Mouse (Mus musculus) hindbrain, embryonic 15.5 days (tissue): ENCODE results near the gene Prkn. TPM values are rescaled to one million over a fixed set of nuclear protein-coding genes. Genes with fewer than 3 reads are reported as not detected.
A peak's percentile ranks its signal among the peaks of the same experiment; 100 is the strongest.
"Not testable (repeated sequence)": the region's sequence is repeated elsewhere in the genome, so short reads cannot be mapped to it uniquely, and the experiment has no call there.

Source experiments
- ATAC-seq: fragments of 200-750 bp; cut with Nextera tagmentation; 2 replicates; pipeline ENCODE4 v1.8.0; 2017; ENCODE audit warnings: low read depth, moderate number of reproducible peaks, moderate TSS enrichment; ENCODE audit not compliant: low FRiP score
- H3K27ac ChIP-seq: fragments of 300-500 bp; sonication (generic); replicated peaks from 2 replicates; pipeline ENCODE4 v1.5.1; 2015; ENCODE audit warnings: mild to moderate bottlenecking, inconsistent platforms
- H3K27me3 ChIP-seq: fragments of 300-500 bp; sonication (generic); 2 replicates; pipeline ENCODE4 v1.6.1; 2015; ENCODE audit warnings: control low read depth, inconsistent platforms
- H3K36me3 ChIP-seq: fragments of 300-500 bp; sonication (generic); 2 replicates; pipeline ENCODE4 v1.6.1; 2015; ENCODE audit warnings: control low read depth, inconsistent platforms
- H3K4me1 ChIP-seq: fragments of 300-500 bp; sonication (generic); replicated peaks from 2 replicates; pipeline ENCODE4 v1.6.1; 2015; ENCODE audit warnings: control low read depth, inconsistent platforms
- H3K4me2 ChIP-seq: fragments of 300-500 bp; sonication (generic); 2 replicates; pipeline ENCODE4 v1.6.1; 2015; ENCODE audit warnings: moderate library complexity, mild to moderate bottlenecking, inconsistent platforms
- H3K4me3 ChIP-seq: fragments of 300-500 bp; sonication (generic); 2 replicates; pipeline ENCODE4 v1.5.1; 2015; ENCODE audit warnings: mild to moderate bottlenecking, inconsistent platforms
- H3K9ac ChIP-seq: fragments of 300-500 bp; sonication (generic); 2 replicates; pipeline ENCODE4 v1.6.1; 2015; ENCODE audit warnings: inconsistent platforms
- H3K9me3 ChIP-seq: fragments of 300-500 bp; sonication (generic); 2 replicates; pipeline ENCODE4 v1.6.1; 2016; ENCODE audit warnings: control low read depth, inconsistent platforms
- WGBS: fragments of 180-500 bp; shearing (Covaris S2); methylation state at CpG from one replicate; pipeline ENCODE4 v1.1.7; 2015; 5-methylcytosine and 5-hydroxymethylcytosine counted together
- polyA plus RNA-seq: library from polyadenylated mRNA; unstranded; fragments of >200 nt; fragmentation: Nextera tagmentation; extraction: Ambion mirVana; gene quantifications from 2 replicates; pipeline ENCODE4 v1.2.1, GENCODE M21; 2015

The Prkn gene
- polyA plus RNA-seq, 1 experiment from 2014 or later, result 4.3 TPM

DNA sequence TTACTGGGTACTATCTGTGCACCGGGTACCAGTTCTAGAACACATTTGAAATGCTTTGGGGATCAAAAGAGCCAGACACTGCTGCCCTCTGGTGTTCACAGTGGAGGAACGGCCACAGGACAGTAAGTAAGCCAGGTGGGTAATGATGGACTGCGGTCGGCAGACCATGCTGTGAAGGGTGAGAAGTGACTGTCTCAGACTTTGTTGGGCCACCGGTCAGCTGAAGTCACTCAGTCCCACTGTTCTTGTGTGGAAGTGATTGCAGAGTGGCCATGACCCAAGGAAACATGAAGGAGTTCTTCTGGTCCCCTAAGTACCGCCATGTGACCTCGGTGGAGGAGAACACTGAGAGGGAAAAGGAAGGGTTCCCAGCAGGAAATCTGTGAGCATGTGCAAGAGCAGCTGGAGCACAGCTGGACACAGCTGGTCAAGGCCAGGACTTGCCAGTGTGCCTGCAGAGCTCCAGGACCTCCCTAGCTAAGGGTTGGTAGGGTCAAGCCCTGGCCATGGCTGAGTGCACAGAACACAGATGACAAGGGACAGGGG, 1135.0 kb downstream of the Prkn start:
- peaks cover 21% of the 10 kb centered on the region for H3K4me1 ChIP-seq
- H3K9ac ChIP-seq, result no peak overlapping the region
- H3K9me3 ChIP-seq, result no peaks in the 10 kb centered on the region
- 45% methylated on average over 7 of the region's 7 CpGs for WGBS
- H3K4me2 ChIP-seq, result no peak overlapping the region
- H3K27ac ChIP-seq, result no peak overlapping the region
- H3K27me3 ChIP-seq, result no peaks in the 10 kb centered on the region
- H3K36me3 ChIP-seq, result no peaks in the 10 kb centered on the region
- H3K4me3 ChIP-seq, result no peak overlapping the region
- no peak for ATAC-seq

DNA sequence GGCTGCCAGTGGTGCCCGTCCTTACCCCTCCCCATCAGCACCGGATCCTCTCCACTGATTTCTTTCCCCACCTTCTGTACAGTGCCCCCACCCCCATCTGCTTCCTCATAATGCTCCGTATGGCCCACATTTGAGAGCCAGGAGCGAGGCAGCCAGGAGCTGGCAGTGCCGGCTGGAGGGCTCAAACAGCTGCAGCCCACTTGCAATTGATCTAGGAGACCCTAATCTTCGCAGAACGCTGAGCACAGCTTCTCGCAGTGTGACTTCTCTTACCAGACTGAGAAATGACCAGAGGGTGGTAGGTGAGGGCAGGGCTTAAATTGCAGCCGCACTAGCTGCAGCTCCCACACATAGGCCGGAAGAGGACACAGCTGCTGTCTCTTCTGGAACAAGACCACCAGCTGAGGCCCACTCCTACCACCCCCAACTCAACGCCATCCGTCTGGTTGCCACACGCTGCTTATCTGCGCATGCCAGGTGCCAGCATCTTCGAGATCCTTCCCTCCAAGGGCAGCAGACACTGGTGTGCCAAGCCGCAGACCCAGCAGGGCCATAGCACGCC, 1138.2 kb downstream of the Prkn start:
- H3K36me3 ChIP-seq, result no peaks in the 10 kb centered on the region
- H3K9me3 ChIP-seq, result no peaks in the 10 kb centered on the region
- H3K4me2 ChIP-seq, result no peak overlapping the region
- H3K27ac ChIP-seq, result peak overlapping the region; percentile 55
- peak; percentile 83 for ATAC-seq
- peaks cover 11% of the 10 kb centered on the region for H3K4me1 ChIP-seq
- H3K4me3 ChIP-seq, result no peak overlapping the region
- 25% methylated on average over 17 of the region's 17 CpGs for WGBS
- no peak overlapping the region for H3K9ac ChIP-seq
- no peaks in the 10 kb centered on the region for H3K27me3 ChIP-seq

DNA sequence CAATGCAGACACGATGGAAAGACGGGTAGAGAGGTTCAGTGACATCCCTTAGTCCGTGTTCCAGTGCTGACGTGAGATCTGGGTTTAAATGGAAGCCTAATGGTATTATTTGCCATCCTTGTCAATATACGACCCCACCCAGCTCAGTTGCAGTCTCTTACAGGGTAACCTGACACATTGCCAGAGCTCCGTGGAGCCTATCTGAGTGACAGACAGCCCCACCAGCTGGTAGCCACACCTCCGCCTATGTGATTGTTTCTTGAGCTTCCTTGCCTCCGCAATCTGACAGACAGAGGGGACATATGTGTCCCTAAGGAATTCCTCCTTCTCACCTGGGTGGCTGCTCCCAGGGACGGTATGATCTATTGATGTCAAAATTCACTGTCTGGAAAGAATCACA, 1141.5 kb downstream of the Prkn start:
- Histone ChIP-seq H3K27me3 (no peaks in the 10 kb centered on the region), H3K27ac (no peak overlapping the region), H3K4me3 (no peak overlapping the region), H3K4me1 (peaks cover 9% of the 10 kb centered on the region; the same call in 1 of the 2 replicates), H3K4me2 (no peak overlapping the region), H3K9ac (no peak overlapping the region), H3K36me3 (no peaks in the 10 kb centered on the region), H3K9me3 (no peaks in the 10 kb centered on the region)
- no peak for ATAC-seq
- WGBS, result 72% methylated on average over 9 of the region's 9 CpGs

DNA sequence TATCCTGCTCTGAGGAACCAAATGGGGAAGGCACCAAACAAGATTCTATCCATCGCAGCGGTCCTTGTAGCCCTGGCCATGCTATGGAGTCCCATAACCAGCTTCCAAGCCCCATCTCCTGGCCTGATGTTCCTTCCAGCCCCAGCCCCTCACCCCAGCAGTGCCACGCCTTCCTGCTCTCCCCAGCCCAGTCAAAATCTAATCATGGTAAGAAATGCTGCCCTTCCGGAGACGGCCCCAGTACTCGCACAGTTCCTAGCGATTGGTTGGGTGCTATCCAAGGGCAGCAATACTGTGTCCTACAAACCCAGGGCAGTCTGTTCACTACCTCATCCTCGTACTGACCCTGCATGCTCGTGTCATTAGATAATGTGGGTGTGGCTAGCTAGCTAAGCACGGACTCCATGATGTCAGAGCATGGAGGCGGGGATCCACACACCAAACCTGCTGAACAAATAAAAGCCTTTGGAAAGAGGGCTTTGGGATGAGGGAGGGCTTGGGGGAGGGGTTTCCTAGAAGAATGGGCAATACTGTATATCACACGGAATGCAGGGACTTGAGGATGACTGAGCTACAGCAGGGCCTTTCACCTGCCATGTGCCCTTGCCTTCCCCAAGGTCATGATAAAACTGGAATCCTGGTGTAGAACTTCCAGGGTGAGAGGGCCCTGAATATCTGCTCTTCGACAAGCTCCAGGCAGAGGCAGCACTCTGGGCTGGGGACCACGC, 1148.1 kb downstream of the Prkn start:
- no peaks in the 10 kb centered on the region for H3K27me3 ChIP-seq
- ATAC-seq, result no peak
- 80% methylated on average over 14 of the region's 14 CpGs for WGBS
- H3K4me2 ChIP-seq, result no peak overlapping the region
- no peak overlapping the region for H3K4me3 ChIP-seq
- H3K9me3 ChIP-seq, result no peaks in the 10 kb centered on the region
- H3K4me1 ChIP-seq, result peaks cover 6% of the 10 kb centered on the region; the same call in 1 of the 2 replicates
- H3K36me3 ChIP-seq, result no peaks in the 10 kb centered on the region
- H3K9ac ChIP-seq, result no peak overlapping the region
- H3K27ac ChIP-seq, result no peak overlapping the region

DNA sequence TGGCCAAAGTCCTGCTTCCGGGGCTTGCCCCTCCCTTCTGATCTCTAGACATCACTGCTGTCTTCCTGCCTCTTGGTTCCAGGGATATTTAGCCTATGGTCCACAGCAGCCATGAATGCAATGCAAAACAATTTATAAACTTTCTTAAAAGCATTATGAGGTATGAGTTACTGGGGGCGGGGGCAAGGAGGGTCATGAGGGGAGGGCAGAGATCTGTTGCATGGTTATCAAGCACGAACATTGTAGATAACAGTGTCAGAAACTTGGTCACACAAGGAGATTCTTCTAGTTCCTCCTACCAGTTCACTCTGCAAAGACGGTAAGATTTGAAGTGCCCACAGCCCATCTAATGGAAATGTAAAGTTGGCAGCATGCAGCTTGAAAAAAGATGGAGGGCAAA, 1149.1 kb downstream of the Prkn start:
- no peaks in the 10 kb centered on the region for H3K27me3 ChIP-seq
- no peak overlapping the region for H3K4me3 ChIP-seq
- H3K4me1 ChIP-seq, result peaks cover 6% of the 10 kb centered on the region; the same call in 1 of the 2 replicates
- H3K36me3 ChIP-seq, result no peaks in the 10 kb centered on the region
- no peak overlapping the region for H3K4me2 ChIP-seq
- WGBS, result 90% methylated on average over 4 of the region's 4 CpGs
- H3K9ac ChIP-seq, result no peak overlapping the region
- no peak overlapping the region for H3K27ac ChIP-seq
- H3K9me3 ChIP-seq, result no peaks in the 10 kb centered on the region
- ATAC-seq, result no peak

DNA sequence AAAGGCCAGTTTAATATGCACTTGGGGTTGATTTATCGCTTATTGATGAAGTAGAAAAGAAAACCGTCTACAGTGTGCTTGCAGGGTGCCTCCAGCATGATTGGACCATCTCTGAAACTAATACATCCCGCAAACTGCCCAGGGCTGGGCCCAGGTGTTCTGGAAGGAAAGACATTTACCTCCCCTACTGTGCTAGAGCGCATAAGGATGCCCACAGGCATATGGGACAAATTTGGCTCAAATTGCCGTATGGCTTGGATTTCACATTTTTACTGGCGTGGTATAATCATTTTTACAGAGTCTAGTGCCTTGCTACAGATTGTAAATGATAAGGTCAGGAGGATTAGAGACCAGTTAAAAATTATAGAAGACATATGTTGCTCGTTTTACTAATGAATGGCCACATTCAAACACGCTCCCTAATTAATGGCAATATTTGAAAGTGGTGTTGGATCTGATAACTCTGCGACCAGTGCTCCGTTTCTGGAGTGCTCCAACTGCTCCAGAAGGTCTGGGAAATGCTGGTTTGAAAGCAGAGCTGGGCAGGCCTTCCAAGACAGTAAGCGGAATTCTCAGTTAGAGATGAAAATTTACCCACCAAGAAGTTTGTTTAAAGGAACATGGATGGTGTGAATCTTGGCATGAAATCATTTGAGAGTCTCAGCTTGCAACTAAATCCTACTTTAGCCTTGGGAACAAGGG, 1150.4 kb downstream of the Prkn start:
- Histone ChIP-seq H3K27me3 (no peaks in the 10 kb centered on the region), H3K4me3 (no peak overlapping the region), H3K9me3 (no peaks in the 10 kb centered on the region), H3K9ac (no peak overlapping the region), H3K36me3 (no peaks in the 10 kb centered on the region), H3K27ac (no peak overlapping the region), H3K4me1 (peaks cover 6% of the 10 kb centered on the region; the same call in 1 of the 2 replicates), H3K4me2 (no peak overlapping the region)
- 58% methylated on average over 11 of the region's 11 CpGs for WGBS
- no peak for ATAC-seq

DNA sequence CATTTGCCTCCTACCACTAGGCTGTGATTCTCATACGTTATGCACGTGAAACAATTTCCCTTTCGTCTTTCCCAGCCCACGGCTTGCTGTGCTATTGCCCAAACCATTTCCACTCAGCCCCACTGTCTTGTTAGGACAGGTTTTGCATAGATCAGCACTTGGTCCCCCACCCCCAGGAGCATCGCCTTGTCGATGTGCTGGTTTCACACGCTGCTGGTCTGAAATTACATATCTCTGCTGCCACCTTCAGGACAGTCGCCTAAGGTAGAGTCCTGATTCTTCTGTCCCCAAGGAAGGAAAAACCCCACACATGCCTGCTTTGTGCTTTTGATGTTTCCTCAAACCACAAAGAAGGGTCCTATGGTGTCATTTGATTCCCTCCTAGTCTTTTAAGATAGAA, 1153.1 kb downstream of the Prkn start:
- Histone ChIP-seq H3K4me2 (no peak overlapping the region), H3K4me3 (no peak overlapping the region), H3K27me3 (no peaks in the 10 kb centered on the region), H3K36me3 (no peaks in the 10 kb centered on the region), H3K9me3 (no peaks in the 10 kb centered on the region), H3K27ac (no peak overlapping the region), H3K9ac (no peak overlapping the region), H3K4me1 (peaks cover 6% of the 10 kb centered on the region; the same call in 1 of the 2 replicates)
- 19% methylated on average over 8 of the region's 8 CpGs for WGBS
- peak; percentile 69; the same call in 1 of the 2 replicates for ATAC-seq

DNA sequence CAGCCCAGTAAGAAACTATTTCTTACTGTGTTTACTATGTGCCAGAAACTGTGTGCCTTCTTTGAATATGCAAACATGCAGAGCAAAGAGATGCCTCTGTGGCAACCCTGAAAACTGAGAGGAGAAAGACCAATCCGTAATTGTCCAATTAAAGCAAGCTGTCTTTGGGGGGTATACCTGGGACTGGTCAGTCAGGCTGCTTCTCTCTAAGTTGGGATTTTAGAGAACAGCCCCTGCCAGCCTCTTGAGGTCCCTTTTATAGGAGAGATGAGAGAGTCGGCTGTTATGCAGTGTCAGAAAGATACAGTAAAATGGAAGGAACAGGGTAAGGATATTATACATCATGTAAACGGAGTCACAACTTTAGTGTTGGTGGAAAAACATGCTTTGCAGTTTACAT, 1154.1 kb downstream of the Prkn start:
- ATAC-seq, result no peak
- H3K36me3 ChIP-seq, result no peaks in the 10 kb centered on the region

DNA sequence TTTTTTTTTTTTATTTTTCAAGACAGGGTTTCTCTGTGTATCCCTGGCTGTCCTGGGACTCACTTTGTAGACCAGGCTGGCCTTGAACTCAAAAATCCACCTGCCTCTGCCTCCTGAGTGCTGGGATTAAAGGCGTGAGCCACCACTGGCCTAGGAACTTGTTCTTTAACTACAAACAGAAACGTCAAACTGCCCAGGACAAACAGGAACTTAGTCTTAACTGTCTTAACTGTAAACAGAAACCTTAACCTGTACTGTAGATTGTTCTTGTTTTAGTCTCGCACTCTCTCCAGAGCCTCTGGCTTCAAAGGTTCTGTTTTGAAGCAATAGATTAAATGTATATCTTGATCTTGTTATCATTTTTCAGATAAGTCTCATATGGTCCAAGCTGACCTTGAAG, 1154.6 kb downstream of the Prkn start:
- H3K36me3 ChIP-seq, H3K9ac ChIP-seq, ATAC-seq, H3K27me3 ChIP-seq, H3K4me2 ChIP-seq, H3K9me3 ChIP-seq, H3K4me3 ChIP-seq, H3K27ac ChIP-seq, H3K4me1 ChIP-seq: not testable (repeated sequence)
- WGBS, result 89% methylated on average over 3 of the region's 3 CpGs

More for the DNA sequence above, 1154.1 kb downstream of the Prkn start:
- H3K9ac ChIP-seq, result no peak overlapping the region
- no peak overlapping the region for H3K4me3 ChIP-seq
- H3K27ac ChIP-seq, result no peak overlapping the region
- H3K27me3 ChIP-seq, result no peaks in the 10 kb centered on the region
- WGBS, result 94% methylated on average over 3 of the region's 3 CpGs
- no peak overlapping the region for H3K4me2 ChIP-seq
- H3K4me1 ChIP-seq, result peaks cover 6% of the 10 kb centered on the region; the same call in 1 of the 2 replicates
- H3K9me3 ChIP-seq, result no peaks in the 10 kb centered on the region

DNA sequence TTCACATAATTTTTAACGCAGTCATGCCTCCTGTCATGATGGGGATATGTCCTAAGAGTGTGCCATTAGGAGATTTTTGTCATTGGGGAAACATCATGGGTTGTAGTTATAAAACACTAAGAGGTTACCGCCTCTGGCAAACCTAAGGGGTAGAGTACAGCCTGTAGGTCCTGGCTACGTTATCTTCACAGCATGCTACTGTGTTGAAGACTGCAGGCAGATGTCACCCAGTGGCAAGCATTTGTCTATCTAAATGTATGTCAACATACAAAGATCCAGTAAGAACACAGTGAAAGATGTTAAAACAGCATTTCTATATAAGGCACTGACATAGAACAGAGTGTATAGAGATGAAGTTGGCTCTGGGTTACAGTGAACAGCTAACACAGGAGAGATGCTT, 1155.3 kb downstream of the Prkn start:
- H3K4me1 ChIP-seq, result peaks cover 6% of the 10 kb centered on the region; the same call in 1 of the 2 replicates
- H3K9me3 ChIP-seq, result no peaks in the 10 kb centered on the region
- H3K36me3 ChIP-seq, result no peaks in the 10 kb centered on the region
- no peak overlapping the region for H3K4me2 ChIP-seq
- no peak overlapping the region for H3K4me3 ChIP-seq
- H3K27me3 ChIP-seq, result no peaks in the 10 kb centered on the region
- H3K9ac ChIP-seq, result no peak overlapping the region
- ATAC-seq, result no peak
- H3K27ac ChIP-seq, result no peak overlapping the region
- WGBS, result 75% methylated on average over 3 of the region's 3 CpGs

DNA sequence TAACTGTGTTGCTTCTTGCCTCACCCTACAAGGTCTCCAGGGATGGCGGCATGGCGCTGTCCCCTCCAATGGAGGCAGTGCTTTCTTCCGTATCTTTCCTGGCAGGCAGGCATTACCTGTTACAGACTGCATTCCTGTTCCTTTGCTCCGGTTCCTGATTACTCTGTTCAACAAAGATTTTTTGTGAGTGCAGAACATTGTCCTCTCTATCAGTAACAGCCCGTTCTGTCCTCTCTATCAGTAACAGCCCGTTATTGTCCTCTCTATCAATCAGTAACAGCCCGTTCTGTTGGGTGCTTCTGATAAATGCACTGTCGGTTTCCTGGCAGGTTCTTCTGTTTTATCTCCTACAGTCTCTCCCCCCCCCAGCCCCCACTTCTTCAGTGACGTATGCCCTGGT, 1156.1 kb downstream of the Prkn start:
- WGBS, result 52% methylated on average over 9 of the region's 9 CpGs
- no peaks in the 10 kb centered on the region for H3K36me3 ChIP-seq
- no peak overlapping the region for H3K9ac ChIP-seq
- H3K9me3 ChIP-seq, result no peaks in the 10 kb centered on the region
- no peak overlapping the region for H3K27ac ChIP-seq
- no peak for ATAC-seq
- no peaks in the 10 kb centered on the region for H3K27me3 ChIP-seq
- H3K4me2 ChIP-seq, result no peak overlapping the region
- H3K4me3 ChIP-seq, result no peak overlapping the region
- H3K4me1 ChIP-seq, result 0 out of 2 replicates have a peak, but pooled peaks cover 3% of the 10 kb centered on the region

DNA sequence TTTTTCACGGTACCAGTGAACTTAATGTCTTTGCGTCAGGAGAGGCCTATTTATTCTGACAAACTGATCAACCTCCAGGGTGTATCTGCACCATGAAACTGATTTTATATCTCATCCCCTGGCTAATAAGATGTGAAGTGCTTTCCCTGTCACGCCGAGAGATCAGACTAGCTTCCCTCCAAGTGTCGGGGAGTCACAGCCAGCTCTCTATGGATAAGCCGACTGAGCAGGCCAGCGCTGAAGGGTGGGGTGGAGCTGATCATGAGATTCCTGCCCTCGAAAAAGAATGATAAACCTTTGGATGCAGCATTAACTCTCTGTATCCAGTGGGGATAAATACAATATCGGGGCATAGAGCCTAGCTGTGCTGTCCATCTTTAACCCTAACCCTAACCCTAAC, 1160.1 kb downstream of the Prkn start:
- H3K4me3 ChIP-seq, result no peak overlapping the region

More for the DNA sequence above, 1160.1 kb downstream of the Prkn start:
- 50% methylated on average over 9 of the region's 9 CpGs for WGBS
- H3K27ac ChIP-seq, result no peak overlapping the region
- no peak overlapping the region for H3K9ac ChIP-seq
- no peaks in the 10 kb centered on the region for H3K36me3 ChIP-seq
- no peak for ATAC-seq
- H3K4me1 ChIP-seq, result no peaks in the 10 kb centered on the region
- H3K4me2 ChIP-seq, result no peak overlapping the region
- H3K9me3 ChIP-seq, result no peaks in the 10 kb centered on the region
- no peaks in the 10 kb centered on the region for H3K27me3 ChIP-seq
